Mouse (Mus musculus) c-Kit-negative CD71-positive TER-119-positive erythroid progenitor cells, embryonic 14.5 days (primary cell): ENCODE measurements around the gene Crls1.

Experiments
- DNase-seq: peaks from one replicate; pipeline ENCODE4 v3.0.0-alpha.2; 2013; ENCODE audit warnings: low read depth, low spot score

The Crls1 gene

DNA sequence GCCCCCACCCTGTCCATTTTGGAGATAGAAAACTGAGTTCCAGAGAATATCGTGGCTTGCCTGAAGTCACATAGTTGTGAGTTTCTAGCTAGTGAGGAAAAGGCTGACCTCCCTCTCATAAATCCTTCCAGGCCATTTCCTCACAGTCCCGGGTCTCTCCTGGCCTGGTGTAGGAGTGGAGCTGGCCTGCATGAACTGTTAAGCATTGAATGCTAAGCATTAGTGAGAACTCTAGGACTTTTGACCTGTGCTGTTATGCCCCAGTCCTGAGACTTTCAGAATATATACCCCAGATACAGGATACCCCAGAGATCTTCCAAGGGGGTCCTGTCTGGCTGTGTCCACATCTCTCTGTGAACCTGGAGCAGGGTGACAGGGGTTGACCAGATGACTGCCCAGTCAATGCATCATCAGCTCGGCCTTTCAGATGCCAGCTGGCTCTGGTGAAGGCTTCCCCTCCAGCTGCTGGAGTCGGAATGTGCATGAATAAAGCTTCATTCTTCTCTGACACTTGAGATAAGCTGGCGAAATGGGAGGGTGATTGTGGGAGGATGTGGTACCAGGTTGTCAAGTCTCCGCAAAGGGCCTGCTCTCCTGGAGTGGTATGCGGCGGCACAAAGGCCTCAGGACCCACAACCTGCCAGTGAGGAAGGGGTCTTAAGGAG lies 38.0 kb downstream of the Crls1 start:
- DNase-seq = no peak

GRCm38 (mm10) chr2:132885312-132885711 lies 38.8 kb downstream of the Crls1 start:
- no peak for DNase-seq

DNA sequence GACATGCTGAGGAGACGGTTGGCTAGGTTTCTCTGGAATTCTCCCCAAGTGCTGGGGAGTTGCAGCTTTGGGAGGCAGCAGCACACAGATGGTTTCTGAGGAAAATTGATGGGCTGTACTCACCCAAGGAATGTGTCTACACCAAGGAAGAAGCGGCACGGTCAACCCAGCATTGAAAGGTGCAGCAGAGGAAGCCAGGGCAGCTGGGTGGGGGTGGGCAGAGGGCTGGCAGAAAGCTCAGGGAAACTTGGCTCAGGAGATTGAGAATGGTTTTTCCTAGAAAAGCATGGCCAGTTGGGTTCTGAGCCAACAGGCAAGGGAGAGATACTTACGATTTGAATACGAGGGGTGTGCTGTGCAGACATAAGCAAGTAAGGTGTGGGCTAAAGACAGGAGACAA lies 47.4 kb downstream of the Crls1 start:
- DNase-seq = no peak

- no peak for DNase-seq
Observed at GRCm38 (mm10) chr2:132898211-132898610, 51.7 kb downstream of the Crls1 start.

DNA sequence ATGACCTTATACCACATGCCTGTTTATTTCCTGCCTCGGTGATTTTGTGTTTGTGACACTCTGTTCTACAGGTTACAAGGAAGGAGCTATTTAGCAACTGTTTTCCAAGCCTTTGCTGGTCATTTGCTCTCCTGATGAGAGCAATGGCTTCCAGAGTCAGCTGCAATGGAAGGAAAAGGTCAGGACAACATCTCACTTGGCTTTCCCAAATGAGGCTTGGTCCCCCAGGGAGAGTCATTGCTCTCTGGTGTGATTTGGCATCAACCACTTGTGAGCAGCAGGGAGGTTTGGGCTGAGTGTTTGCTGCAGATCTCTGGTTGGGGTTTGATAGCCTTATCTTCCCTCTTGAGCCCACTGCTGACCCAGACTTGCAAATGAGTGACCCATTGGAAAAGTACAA lies 54.1 kb downstream of the Crls1 start:
- no peak for DNase-seq

- no peak for DNase-seq
Observed at GRCm38 (mm10) chr2:132901636-132902035, 55.2 kb downstream of the Crls1 start.

DNA sequence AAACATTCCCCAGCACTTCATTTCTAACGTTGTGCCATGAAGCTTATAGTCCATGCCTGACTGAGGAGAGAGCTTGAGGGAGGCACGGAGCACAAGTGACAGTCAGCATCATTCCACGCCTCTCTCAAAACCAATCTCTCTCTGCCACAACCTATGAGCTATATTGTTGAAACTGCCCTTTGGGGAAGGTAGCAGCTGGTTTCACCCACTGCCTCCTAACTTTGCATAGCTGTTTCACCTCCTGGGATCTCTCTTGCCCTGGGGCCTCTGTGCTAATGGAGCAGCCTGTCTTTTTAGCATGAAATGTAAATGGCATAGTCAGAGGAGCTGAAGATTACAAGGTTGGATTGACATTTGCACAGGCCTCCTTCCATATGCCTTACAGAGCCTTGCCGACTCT lies 55.6 kb downstream of the Crls1 start:
- no peak for DNase-seq

GRCm38 (mm10) chr2:132903498-132903897 lies 57.0 kb downstream of the Crls1 start:
- DNase-seq = peak; percentile 28

GRCm38 (mm10) chr2:132904961-132905360 lies 58.5 kb downstream of the Crls1 start:
- no peak for DNase-seq

- no peak for DNase-seq
Observed at GRCm38 (mm10) chr2:132906763-132907162, 60.3 kb downstream of the Crls1 start.

DNA sequence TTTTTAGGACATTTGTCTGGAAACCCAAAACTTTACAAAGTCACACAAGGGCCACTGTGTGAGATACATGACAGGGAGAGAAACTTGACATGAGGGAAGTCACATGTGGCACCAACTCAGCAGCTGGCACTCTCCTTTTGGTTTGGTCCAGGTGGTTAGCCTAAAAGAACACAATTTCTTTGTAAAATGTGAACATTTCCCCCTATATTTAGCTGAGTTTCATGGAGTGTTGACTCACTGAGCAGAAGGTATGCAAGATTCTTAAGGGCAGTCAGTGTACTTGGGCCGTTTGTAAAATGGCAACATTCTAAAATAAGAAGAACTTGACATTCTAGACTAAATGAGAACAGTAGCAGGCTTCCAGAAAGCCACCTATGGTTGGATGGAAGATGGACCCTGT lies 68.3 kb downstream of the Crls1 start:
- no peak for DNase-seq
